Mouse (Mus musculus): Measurements from ENCODE around the gene Btrc. TPM values are rescaled to one million over a fixed set of nuclear protein-coding genes. Genes with fewer than 3 reads are reported as not detected.

The Btrc gene
- polyA plus RNA-seq, 1 experiment = 5.9 TPM

DNA sequence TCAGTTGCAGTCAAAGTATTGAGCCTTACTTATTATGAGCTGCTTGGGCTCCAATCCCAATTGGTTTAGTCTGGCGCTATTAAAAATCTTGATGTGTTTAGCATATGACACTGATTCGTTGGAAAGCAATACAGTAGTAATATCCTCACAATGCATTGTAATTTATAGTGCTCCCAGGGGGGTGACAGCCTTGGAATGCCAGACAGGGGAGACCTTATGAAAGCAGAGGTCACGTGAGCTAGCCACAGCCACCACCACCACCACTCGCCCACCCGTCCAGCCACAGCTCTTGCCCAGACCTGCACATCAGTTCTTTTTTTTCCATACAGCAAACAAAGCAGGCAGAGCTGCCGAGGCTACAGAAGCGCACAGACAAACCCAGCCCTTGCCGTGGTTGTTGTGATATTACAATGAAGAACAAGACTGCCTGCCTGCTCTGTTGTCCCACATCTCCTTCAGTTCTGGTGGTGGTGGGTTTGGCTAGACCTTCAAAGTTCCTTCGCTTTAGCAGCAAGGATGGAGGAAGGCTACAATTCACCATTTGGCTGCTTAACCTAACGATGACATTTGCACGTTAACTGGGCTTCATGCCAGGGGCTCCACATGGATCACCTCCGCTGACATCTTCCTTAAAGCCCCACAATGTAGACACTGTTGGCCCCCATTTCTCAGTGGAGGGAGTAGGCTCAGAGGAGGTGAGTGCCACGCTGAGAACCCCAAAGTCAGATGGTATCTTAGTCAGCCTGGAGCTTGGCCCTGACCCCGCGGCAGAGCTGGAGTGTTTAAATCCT, 202.6 kb downstream of the Btrc start:
- no peak for TF ChIP-seq GATA1 (IDR thresholded peaks at IDR 0.05; ENCODE audit: low read length)

DNA sequence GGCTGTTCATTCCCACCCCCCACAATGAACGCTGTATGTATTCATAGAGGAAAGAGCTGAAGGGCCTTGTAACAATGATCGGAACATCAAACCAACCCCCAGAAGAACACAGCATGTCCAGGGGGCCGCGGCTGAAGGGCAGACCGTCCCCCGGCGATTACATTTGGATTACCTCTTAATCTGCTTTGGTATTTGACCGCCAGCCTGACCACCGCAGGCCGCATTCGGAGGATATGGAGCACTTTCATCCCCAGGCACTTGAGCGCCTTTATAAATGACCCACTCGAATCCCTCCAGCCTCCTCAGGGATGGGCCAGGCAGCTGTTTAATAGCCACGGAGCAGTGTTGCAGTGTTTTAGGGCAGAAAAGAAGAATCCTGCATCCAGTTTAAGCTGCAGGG, 203.8 kb downstream of the Btrc start:
- TF ChIP-seq GATA1 (IDR thresholded peaks at IDR 0.05; ENCODE audit: low read length) = no peak

DNA sequence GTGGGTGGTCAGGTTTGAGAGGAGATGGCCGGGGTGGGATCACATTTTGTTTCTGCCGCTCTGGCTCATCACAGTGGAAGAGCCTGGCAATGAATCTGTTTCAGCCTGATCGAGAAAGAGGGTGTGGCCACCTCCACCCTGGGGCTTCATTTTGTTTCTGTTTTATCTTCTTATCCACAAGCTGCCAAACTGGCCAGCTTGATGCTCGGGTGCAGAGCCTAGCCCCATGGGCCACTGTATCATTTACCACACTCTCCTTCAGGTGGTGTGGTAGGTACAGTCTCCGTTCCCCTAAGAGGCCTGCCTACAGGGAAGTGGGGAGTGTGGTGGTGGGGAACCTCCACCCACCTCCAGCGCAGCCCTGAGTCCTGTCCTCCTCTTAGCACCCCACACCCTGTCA, 209.5 kb downstream of the Btrc start:
- no peak for TF ChIP-seq GATA1 (IDR thresholded peaks at IDR 0.05; ENCODE audit: low read length)

DNA sequence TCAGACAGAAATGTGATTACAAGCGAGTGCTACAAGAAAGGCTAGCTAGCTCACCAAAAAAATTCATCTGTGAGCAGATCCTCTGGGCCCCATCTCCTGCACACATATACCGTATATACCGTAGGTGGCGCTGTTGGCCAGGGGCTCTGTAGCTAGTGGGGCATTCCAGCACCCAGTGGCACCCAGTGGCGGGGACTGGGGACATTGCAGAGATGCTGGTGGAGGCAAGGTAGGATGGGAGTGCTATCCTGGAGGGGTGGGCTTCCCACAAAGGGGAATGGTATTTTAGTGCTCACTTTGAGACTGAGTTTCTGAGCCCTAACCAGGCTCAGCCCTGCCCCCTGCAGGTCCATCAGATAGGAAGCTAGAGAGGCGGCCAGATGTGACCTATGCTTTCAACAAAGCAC, 210.3 kb downstream of the Btrc start:
- TF ChIP-seq GATA1 (IDR thresholded peaks at IDR 0.05; ENCODE audit: low read length) = no peak

DNA sequence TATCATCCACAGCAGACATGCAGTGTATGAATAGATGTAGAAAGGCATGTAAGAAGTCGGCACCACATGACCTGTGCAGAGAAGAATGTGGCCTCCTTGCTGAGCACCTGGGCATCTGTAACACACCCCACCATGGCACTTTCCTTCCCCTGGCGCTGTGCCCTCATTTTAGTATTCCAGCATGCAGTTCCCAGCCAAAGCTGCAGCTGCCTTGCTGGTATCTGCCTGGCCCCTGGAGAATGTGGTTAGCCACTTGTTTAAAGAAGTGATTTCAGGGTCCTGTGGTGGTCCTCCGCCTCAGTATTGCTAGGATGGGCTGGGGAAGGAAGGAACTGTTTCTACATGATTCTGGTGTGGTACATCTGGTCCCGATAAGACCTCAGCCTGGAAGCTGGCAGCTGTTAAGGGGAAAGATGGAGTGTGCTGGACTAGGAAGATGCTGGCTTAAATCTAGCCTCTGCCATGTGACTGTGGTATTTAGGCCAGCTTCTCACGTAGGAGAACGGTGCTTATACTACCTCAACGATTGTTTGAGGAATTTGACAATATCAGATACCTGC, 210.9 kb downstream of the Btrc start:
- no peak for TF ChIP-seq GATA1 (IDR thresholded peaks at IDR 0.05; ENCODE audit: low read length)

DNA sequence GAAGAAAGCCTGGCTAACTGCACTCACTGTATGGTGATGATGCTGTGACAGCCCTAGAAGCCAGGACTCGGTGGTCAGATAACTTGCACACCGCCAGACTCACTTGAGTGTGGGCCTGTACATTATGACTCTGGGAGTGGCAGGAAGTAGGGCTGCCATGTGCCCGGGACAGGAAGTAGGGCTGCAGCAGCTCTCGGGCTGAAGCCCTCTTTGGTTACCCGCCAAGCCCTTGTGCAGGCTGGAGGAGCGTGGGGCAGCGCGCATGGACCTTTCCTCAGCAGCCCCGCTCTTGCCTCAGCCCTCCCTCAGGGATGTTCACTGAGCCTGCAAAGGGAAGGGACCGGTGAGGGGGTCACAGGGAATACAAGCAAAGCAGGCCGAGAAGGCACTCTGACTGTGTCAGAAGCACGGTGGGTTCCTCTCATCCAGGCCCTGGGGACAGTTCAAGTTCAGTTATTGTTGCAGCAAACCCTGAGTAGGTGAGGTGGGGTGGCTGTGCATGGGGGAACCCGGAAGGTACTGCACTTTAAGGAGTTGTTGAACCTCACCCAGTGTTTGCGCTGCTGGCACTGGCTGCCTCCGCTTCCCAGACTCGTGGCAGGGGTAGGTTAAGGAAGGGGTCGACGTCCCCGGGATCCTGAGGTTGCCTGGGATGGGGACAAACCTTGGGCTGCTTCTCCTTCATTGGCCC, 211.6 kb downstream of the Btrc start:
- TF ChIP-seq GATA1 (IDR thresholded peaks at IDR 0.05; ENCODE audit: low read length) = no peak

DNA sequence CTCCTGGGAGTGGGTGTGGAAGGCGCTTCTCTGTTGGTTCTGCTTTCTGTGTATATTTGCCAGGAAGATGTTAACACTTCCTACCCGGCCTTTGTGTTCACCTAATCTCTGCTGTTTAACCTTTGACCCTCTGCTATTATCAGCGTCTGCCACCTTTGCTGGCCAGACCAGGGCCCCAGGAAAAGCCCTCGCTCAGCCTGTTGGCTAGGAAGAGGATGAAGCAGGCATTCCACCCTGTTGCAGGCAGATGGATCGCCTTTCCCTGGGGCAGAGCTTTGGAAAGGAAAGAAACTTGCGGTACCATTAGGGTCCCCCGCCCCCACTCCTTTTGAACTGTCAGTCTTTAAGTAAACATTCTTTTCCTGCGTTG, 212.1 kb downstream of the Btrc start:
- TF ChIP-seq GATA1 (IDR thresholded peaks at IDR 0.05; ENCODE audit: low read length) = no peak

DNA sequence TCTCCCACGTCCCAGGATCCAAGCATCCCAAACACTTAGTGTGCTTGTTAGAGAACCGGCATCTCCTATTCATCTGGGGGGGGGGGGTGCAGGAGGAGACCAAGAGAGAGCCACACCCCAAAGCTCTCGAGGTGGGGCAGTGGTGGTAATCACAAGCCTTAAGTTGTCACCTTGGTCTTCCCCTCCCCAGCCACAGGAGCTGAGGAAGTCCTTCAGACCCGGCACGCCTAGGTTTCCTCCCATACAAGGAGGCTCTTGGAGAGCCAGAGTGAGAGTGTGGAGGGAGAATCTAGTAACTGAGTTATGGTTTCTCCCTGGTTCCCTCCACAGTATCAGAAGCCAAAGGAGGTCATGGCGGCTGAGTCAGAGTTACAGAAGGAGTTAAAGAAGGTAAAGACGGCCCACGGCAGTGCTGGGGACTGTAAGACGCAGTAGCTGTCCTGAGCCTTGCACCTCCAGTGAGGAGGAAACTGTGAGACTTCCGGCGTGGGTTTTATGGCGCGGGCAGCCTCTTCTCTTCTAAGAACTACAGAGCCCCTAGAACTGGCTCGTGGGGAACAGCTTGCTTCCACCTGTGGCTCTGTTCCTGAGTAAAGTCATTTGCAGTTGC, 213.7 kb downstream of the Btrc start:
- TF ChIP-seq GATA1 (IDR thresholded peaks at IDR 0.05; ENCODE audit: low read length) = no peak

DNA sequence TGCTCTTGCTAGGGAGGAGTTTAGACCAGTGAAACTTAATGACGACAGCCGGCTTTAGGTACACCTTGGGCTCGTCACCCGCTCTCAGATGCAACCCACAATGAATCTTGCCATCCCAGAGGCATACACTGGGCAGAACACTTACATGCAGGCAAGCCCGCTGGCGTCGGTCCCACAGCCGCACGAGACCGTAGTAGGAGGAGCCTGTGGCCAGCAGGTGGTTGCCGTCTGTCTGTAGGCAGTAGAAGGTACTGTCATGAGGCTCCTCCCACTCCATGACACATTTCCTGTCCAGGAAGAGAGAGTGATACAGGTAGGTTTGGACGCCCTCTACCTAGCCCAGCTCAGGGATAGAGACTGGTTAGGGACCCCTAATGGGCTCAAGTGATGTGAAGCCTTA, 215.4 kb downstream of the Btrc start:
- TF ChIP-seq GATA1 (IDR thresholded peaks at IDR 0.05; ENCODE audit: low read length) = no peak

DNA sequence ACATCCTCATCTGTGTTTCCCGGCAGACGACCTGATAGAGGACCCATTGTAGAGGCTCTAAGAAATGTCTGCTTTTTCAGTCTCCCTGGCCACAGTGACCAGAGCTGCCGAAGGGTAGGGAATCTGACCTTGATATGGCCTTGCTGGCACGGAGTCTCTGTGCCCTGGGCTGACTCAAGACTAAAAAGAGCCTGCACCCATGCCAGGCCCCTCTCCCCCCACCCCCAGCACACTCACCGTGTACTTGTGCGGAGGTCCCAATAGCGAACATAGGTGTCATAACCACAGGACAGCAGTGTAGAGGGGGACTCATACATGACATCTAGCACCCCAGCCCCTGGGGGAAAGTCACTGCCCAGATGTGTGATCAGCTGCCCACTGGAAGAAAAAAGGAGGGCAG, 215.9 kb downstream of the Btrc start:
- TF ChIP-seq GATA1 (IDR thresholded peaks at IDR 0.05; ENCODE audit: low read length) = no peak

Other genes with a start within 250 kb of the Btrc start
- not detected in 2 replicates for gene Tlx1, start 213.1 kb upstream of the Btrc start, polyA plus RNA-seq (2012)
- gene Lbx1, start 127.9 kb upstream of the Btrc start, polyA plus RNA-seq (2012) = not detected in 2 replicates
- 11.6 and 13.7 TPM in 2 replicates for gene Poll, start 196.8 kb downstream of the Btrc start, polyA plus RNA-seq (2012)
- gene Gm17018, start 196.9 kb downstream of the Btrc start, polyA plus RNA-seq (2012) = 12.5 and 14.7 TPM in 2 replicates

All from G1E-ER4 (cell line).